ENCODE assay signal across 19 mouse cellular contexts in the genomic region with DNA sequence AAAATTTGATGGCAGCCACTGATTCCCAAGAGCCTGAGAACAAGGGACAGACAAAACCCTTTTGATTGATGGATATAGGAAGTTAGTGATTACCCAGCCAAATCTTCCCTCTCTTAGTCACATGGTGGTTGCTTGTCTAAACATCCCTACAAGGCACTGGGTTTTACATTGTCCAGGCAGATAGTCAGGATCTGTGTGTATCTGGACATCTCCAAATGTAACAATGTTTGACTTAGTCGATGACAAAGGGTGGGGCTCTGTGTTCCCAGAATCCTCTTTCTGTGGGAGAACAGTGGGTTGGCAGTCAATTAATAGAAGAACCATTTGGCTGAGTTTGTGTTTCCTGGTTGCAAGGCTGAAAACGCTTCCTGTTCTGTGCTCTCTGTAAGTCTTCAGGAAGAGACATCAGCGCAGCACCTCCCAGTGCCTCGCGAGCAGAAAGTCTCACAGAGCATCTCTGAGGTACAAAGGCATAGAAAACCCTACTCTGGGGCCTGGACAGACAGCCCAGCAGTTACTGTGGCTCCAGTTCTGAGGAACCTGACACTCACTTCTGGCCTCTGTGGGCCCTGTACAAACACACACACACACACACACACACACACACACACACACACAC. TPM values are rescaled to one million over a fixed set of nuclear protein-coding genes. Genes with fewer than 3 reads are reported as not detected.
DNase-seq lines count a peak whose midpoint lies in the region; ATAC-seq and TF ChIP-seq lines count a peak whose summit lies in the region.
"Had no signal": no experiment of that assay in that cellular context is flagged by ENCODE, and none has a peak within 500 bp of the region (broad histone marks: within the 10 kb centered on the region; RNA-seq: fewer than 3 reads in every experiment).

No protein-coding gene starts in this region.

- 32% methylated on average over 5 of the region's 5 CpGs for WGBS in lung, embryonic 14.5 days
- 10% methylated on average over 5 of the region's 5 CpGs for WGBS in intestine, embryonic 15.5 days
- 22% methylated on average over 5 of the region's 5 CpGs for WGBS in stomach, postnatal 0 days

- H3K36me3 ChIP-seq in lung, embryonic 14.5 days (ENCODE audit: insufficient read depth) = no peaks in the 10 kb centered on the region
- no peaks in the 10 kb centered on the region for H3K36me3 ChIP-seq in intestine, embryonic 15.5 days
- H3K36me3 ChIP-seq in stomach, postnatal 0 days (ENCODE audit: control insufficient read depth, insufficient read depth, low read length) = no peaks in the 10 kb centered on the region
- H3K36me3 ChIP-seq: G1E; neural tube, embryonic 13.5 days had no signal

- no peaks in the 10 kb centered on the region for H3K27me3 ChIP-seq in lung, embryonic 14.5 days (ENCODE audit: insufficient read depth, low read length)
- no peaks in the 10 kb centered on the region for H3K27me3 ChIP-seq in intestine, embryonic 15.5 days (replicated peaks)
- no peaks in the 10 kb centered on the region for H3K27me3 ChIP-seq in stomach, postnatal 0 days (ENCODE audit: control insufficient read depth, insufficient read depth, low read length)
- H3K27me3 ChIP-seq: neural tube, embryonic 13.5 days had no signal

- peak; percentile 58; the same call in 1 of the 2 replicates for ATAC-seq in lung, embryonic 14.5 days (ENCODE audit: insufficient read depth)
- peak; percentile 84 for ATAC-seq in intestine, embryonic 15.5 days
- peak; percentile 53; the same call in 1 of the 2 replicates for ATAC-seq in stomach, postnatal 0 days (ENCODE audit: low FRiP score, low TSS enrichment)
- ATAC-seq: forebrain, postnatal 0 days had no signal

- no peak overlapping the region for H3K27ac ChIP-seq in lung, embryonic 14.5 days (ENCODE audit: low read depth)
- H3K27ac ChIP-seq in intestine, embryonic 15.5 days = peak overlapping the region; percentile 48; the same call in 1 of the 2 replicates
- H3K27ac ChIP-seq in stomach, postnatal 0 days (replicated peaks) = no peak overlapping the region
- H3K27ac ChIP-seq: macrophage; neural tube, embryonic 13.5 days had no signal

- peak; percentile 45 for DNase-seq in lung, embryonic 14.5 days
- no peak for DNase-seq in lung, postnatal 14 days
- DNase-seq in MN1 (ENCODE audit: low spot score) = peak; percentile 9
- no peak for DNase-seq in stomach, postnatal 0 days (ENCODE audit: low spot score)
- no peak for DNase-seq in gastrocnemius, adult 8-10 months (ENCODE audit: low spot score in 2 of 2)
- no peak for DNase-seq in natural killer cell, adult 2 months (ENCODE audit: low spot score in 2 of 2)
- DNase-seq in heart, postnatal 36 days = no peak
- DNase-seq: cerebellum, adult 11-12 months; forebrain, postnatal 0 days; liver; midbrain, embryonic 14.5 days had no signal

- H3K4me3 ChIP-seq in lung, embryonic 14.5 days (ENCODE audit: low read depth, low read length) = no peak overlapping the region
- H3K4me3 ChIP-seq in intestine, embryonic 15.5 days (replicated peaks) = 0 out of 2 replicates have a peak overlapping the region, but pooled peaks have one; percentile 4
- no peak overlapping the region for H3K4me3 ChIP-seq in stomach, postnatal 0 days (ENCODE audit: low read depth, low read length)
- H3K4me3 ChIP-seq: erythroblast, embryonic 14.5 days; neural tube, embryonic 13.5 days had no signal

- no peak for TF ChIP-seq EP300 in stomach, postnatal 0 days (optimal IDR thresholded peaks at IDR 0.05)

- intact Hi-C loops in heart, postnatal 36 days (cut with DNase I) = no loop called here

- TF ChIP-seq CTCF in lung, embryonic 14.5 days (IDR thresholded peaks at IDR 0.05; ENCODE audit: low read depth) = no peak
- no peak for TF ChIP-seq CTCF in stomach, postnatal 0 days (IDR thresholded peaks at IDR 0.05; ENCODE audit: low read depth)

- no peaks in the 10 kb centered on the region for H3K9me3 ChIP-seq in lung, embryonic 14.5 days (ENCODE audit: low read depth, low read length)
- no peaks in the 10 kb centered on the region for H3K9me3 ChIP-seq in intestine, embryonic 15.5 days
- H3K9me3 ChIP-seq in stomach, postnatal 0 days (ENCODE audit: control insufficient read depth, low read length) = no peaks in the 10 kb centered on the region
- H3K9me3 ChIP-seq: G1E; neural tube, embryonic 13.5 days had no signal

- no peak overlapping the region for H3K4me2 ChIP-seq in lung, embryonic 14.5 days
- H3K4me2 ChIP-seq in intestine, embryonic 15.5 days (replicated peaks) = peak overlapping the region; percentile 33
- no peak overlapping the region for H3K4me2 ChIP-seq in stomach, postnatal 0 days (replicated peaks; ENCODE audit: low read depth)
- H3K4me2 ChIP-seq: neural tube, embryonic 13.5 days had no signal

- no peak overlapping the region for H3K9ac ChIP-seq in lung, embryonic 14.5 days
- H3K9ac ChIP-seq in intestine, embryonic 15.5 days = no peak overlapping the region
- H3K9ac ChIP-seq in stomach, postnatal 0 days (ENCODE audit: low read length) = no peak overlapping the region
- H3K9ac ChIP-seq: forebrain, postnatal 0 days; neural tube, embryonic 13.5 days had no signal

- no peaks in the 10 kb centered on the region for H3K4me1 ChIP-seq in lung, embryonic 14.5 days (ENCODE audit: insufficient read depth)
- no peaks in the 10 kb centered on the region for H3K4me1 ChIP-seq in intestine, embryonic 15.5 days (replicated peaks)
- H3K4me1 ChIP-seq in stomach, postnatal 0 days (replicated peaks; ENCODE audit: control insufficient read depth, insufficient read depth) = no peaks in the 10 kb centered on the region
- H3K4me1 ChIP-seq: neural tube, embryonic 13.5 days had no signal

RNA-seq across cellular contexts. Expression of gene U90926, which starts 19.8 kb away (rescaled TPM):
- polyA plus RNA-seq in lung, embryonic 14.5 days (2014; fragmentation: Nextera tagmentation; extraction: Ambion mirVana) = not detected in 2 replicates
- polyA plus RNA-seq in intestine, embryonic 15.5 days (2015; fragmentation: Nextera tagmentation; extraction: Ambion mirVana) = not detected in 2 replicates
- not detected in 2 replicates for polyA plus RNA-seq in stomach, postnatal 0 days (2015; fragmentation: Nextera tagmentation; extraction: Ambion mirVana)
- total RNA-seq in gastrocnemius, adult 8-10 months (2022) = not detected
- not detected for total RNA-seq in heart, postnatal 36 days (2021)
- total RNA-seq: forebrain, postnatal 0 days; G1E; granulocyte monocyte progenitor cell, adult 5-6 weeks; heart, postnatal 25 days had no signal
- polyA plus RNA-seq: erythroblast, embryonic 14.5 days; forebrain, postnatal 0 days; G1E; macrophage; midbrain, embryonic 14.5 days; neural tube, embryonic 13.5 days; spleen, adult 2 months had no signal

RNA-seq across cellular contexts. Expression of gene Ppef2, which starts 21.0 kb away (rescaled TPM):
- polyA plus RNA-seq in lung, embryonic 14.5 days (2014; fragmentation: Nextera tagmentation; extraction: Ambion mirVana) = 0.14 TPM in 1 of 2 replicates, not detected in the other
- polyA plus RNA-seq in intestine, embryonic 15.5 days (2015; fragmentation: Nextera tagmentation; extraction: Ambion mirVana) = 0.39 and 0.59 TPM in 2 replicates
- 0.12 and 0.30 TPM in 2 replicates for polyA plus RNA-seq in stomach, postnatal 0 days (2015; fragmentation: Nextera tagmentation; extraction: Ambion mirVana)
- total RNA-seq in gastrocnemius, adult 8-10 months (2022) = under 1 TPM in 1 of 4 experiments, not detected in 3; 0.19 TPM
- total RNA-seq in heart, postnatal 36 days (2021) = not detected
- total RNA-seq: granulocyte monocyte progenitor cell, adult 5-6 weeks had no signal
- polyA plus RNA-seq: erythroblast, embryonic 14.5 days; G1E; macrophage had no signal

RNA-seq across cellular contexts. Expression of gene Naaa, which starts 42.9 kb away (rescaled TPM):
- polyA plus RNA-seq in lung, embryonic 14.5 days (2014; fragmentation: Nextera tagmentation; extraction: Ambion mirVana) = 7.3 and 8.3 TPM in 2 replicates
- polyA plus RNA-seq in intestine, embryonic 15.5 days (2015; fragmentation: Nextera tagmentation; extraction: Ambion mirVana) = 24.2 and 26.8 TPM in 2 replicates
- polyA plus RNA-seq in stomach, postnatal 0 days (2015; fragmentation: Nextera tagmentation; extraction: Ambion mirVana) = 16.4 and 17.0 TPM in 2 replicates
- total RNA-seq in gastrocnemius, adult 8-10 months (2022) = 1 to 10 TPM; 4.7 to 6.2 (median 5.6) TPM
- total RNA-seq in heart, postnatal 36 days (2021) = 10 to 100 TPM; 12.2 to 13.3 TPM

Comparison
In these comparisons a context has a peak if more than half of its experiments do, and no peak if none do; other contexts are left out.
1. DNase-seq: peak in lung, embryonic 14.5 days (single experiment) and MN1 (single experiment); none in lung, postnatal 14 days (single experiment), stomach, postnatal 0 days (single experiment), gastrocnemius, adult 8-10 months (0 of 2), natural killer cell, adult 2 months (0 of 2) and heart, postnatal 36 days (0 of 2).
2. Peak in every context shown above with its lines, with median percentiles within 50 percentile points of each other: ATAC-seq.